Mouse (Mus musculus) lung, postnatal 14 days (tissue): Measurements from ENCODE around the gene Hivep2.

ENCODE experiments used
- DNase-seq: peaks from one replicate; pipeline ENCODE4 v3.0.0; 2021

Gene Hivep2

GRCm38 (mm10) chr10:14049686-14050085, 83.8 kb downstream of the Hivep2 start:
- no peak for DNase-seq

- DNase-seq, result no peak
Observed at GRCm38 (mm10) chr10:14050586-14050985, 84.7 kb downstream of the Hivep2 start.

GRCm38 (mm10) chr10:14052109-14052689, 86.3 kb downstream of the Hivep2 start:
- no peak for DNase-seq

- no peak for DNase-seq
Observed at GRCm38 (mm10) chr10:14054860-14055259, 89.0 kb downstream of the Hivep2 start.

- DNase-seq, result no peak
Observed at GRCm38 (mm10) chr10:14055533-14055981, 89.7 kb downstream of the Hivep2 start.

GRCm38 (mm10) chr10:14056057-14056456, 90.2 kb downstream of the Hivep2 start:
- DNase-seq, result no peak

GRCm38 (mm10) chr10:14056584-14057451, 90.9 kb downstream of the Hivep2 start:
- peak; percentile 70 for DNase-seq

GRCm38 (mm10) chr10:14057841-14058605, 92.1 kb downstream of the Hivep2 start:
- no peak for DNase-seq

- DNase-seq, result no peak
Observed at GRCm38 (mm10) chr10:14058742-14059141, 92.9 kb downstream of the Hivep2 start.

- DNase-seq, result no peak
Observed at GRCm38 (mm10) chr10:14059581-14059980, 93.7 kb downstream of the Hivep2 start.

- no peak for DNase-seq
Observed at GRCm38 (mm10) chr10:14060302-14060701, 94.4 kb downstream of the Hivep2 start.

- no peak for DNase-seq
Observed at GRCm38 (mm10) chr10:14063226-14063625, 97.4 kb downstream of the Hivep2 start.

- no peak for DNase-seq
Observed at GRCm38 (mm10) chr10:14064759-14065395, 99.0 kb downstream of the Hivep2 start.

- no peak for DNase-seq
Observed at GRCm38 (mm10) chr10:14067802-14068201, 101.9 kb downstream of the Hivep2 start.

- DNase-seq, result no peak
Observed at GRCm38 (mm10) chr10:14070498-14071079, 104.7 kb downstream of the Hivep2 start.

- no peak for DNase-seq
Observed at GRCm38 (mm10) chr10:14072504-14072903, 106.6 kb downstream of the Hivep2 start.

GRCm38 (mm10) chr10:14075767-14076166, 109.9 kb downstream of the Hivep2 start:
- DNase-seq, result no peak

- DNase-seq, result no peak
Observed at GRCm38 (mm10) chr10:14076880-14077279, 111.0 kb downstream of the Hivep2 start.

GRCm38 (mm10) chr10:14080830-14081229, 115.0 kb downstream of the Hivep2 start:
- DNase-seq, result no peak

GRCm38 (mm10) chr10:14081824-14082223, 115.9 kb downstream of the Hivep2 start:
- DNase-seq, result no peak

GRCm38 (mm10) chr10:14082275-14082674, 116.4 kb downstream of the Hivep2 start:
- DNase-seq, result no peak

- peak; percentile 44 for DNase-seq
Observed at GRCm38 (mm10) chr10:14085241-14085659, 119.4 kb downstream of the Hivep2 start.
